Mouse (Mus musculus): ENCODE measurements around the gene Sar1a. TPM values are rescaled to one million over a fixed set of nuclear protein-coding genes. Genes with fewer than 3 reads are reported as not detected.

Sar1a gene
- polyA plus RNA-seq (2015; fragmentation: Nextera tagmentation; extraction: Ambion mirVana) = 232 and 247 TPM in 2 replicates

GRCm38 (mm10) chr10:61680015-61680913 lies at the start of gene Sar1a:
Gene Sar1a, plus strand, starts transcription at chr10:61680299.
- WGBS = under 1% methylated on average over 84 of the region's 84 CpGs
- Histone ChIP-seq H3K4me3 (replicated peaks; ENCODE audit: low read length) (peak within 1 kb of the TSS; percentile 94), H3K36me3 (ENCODE audit: control insufficient read depth, insufficient read depth, low read length) (0 out of 2 replicates have a peak, but pooled peaks cover 1% of the 10 kb centered on the region), H3K9me3 (replicated peaks; ENCODE audit: control insufficient read depth, low read length) (no peaks in the 10 kb centered on the region), H3K27me3 (ENCODE audit: control insufficient read depth, insufficient read depth, low read length) (no peaks in the 10 kb centered on the region), H3K4me2 (ENCODE audit: low read depth, low read length) (peak within 1 kb of the TSS; percentile 78), H3K4me1 (ENCODE audit: control insufficient read depth, insufficient read depth, low read length) (peaks cover 11% of the 10 kb centered on the region), H3K9ac (ENCODE audit: low read length) (peak within 1 kb of the TSS; percentile 99), H3K27ac (ENCODE audit: low read length) (peak within 1 kb of the TSS; percentile 91)
- ATAC-seq (ENCODE audit: insufficient read depth, low FRiP score) = peak; percentile 100

DNA sequence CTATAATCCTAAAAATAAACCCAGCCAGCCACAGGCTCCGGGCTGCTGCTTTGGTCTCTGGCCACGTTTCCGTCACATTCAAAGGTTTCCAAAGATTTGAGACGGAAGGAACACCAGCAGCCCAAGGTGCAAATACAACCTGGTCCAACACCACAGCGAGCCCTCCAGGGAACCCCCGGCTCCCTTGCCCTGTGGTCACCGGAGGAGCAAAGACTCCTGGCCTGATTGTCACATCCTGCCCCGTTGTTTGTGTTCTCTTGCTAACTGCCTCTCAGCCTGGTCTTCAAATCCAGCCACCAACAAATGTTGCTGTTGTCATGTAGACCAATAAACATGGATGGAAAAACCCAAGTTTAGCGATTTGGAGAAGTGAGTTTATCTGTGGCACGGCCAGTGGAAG lies 47.7 kb upstream of the Sar1a start:
- no peak overlapping the region for H3K4me3 ChIP-seq (replicated peaks; ENCODE audit: low read length)
- WGBS = 63% methylated on average over 10 of the region's 10 CpGs
- no peaks in the 10 kb centered on the region for H3K9me3 ChIP-seq (replicated peaks; ENCODE audit: control insufficient read depth, low read length)
- no peaks in the 10 kb centered on the region for H3K4me1 ChIP-seq (ENCODE audit: control insufficient read depth, insufficient read depth, low read length)
- H3K27ac ChIP-seq (ENCODE audit: low read length) = no peak overlapping the region
- H3K27me3 ChIP-seq (ENCODE audit: control insufficient read depth, insufficient read depth, low read length) = no peaks in the 10 kb centered on the region
- no peak overlapping the region for H3K4me2 ChIP-seq (ENCODE audit: low read depth, low read length)
- no peak for ATAC-seq (ENCODE audit: insufficient read depth, low FRiP score)
- H3K36me3 ChIP-seq (ENCODE audit: control insufficient read depth, insufficient read depth, low read length) = no peaks in the 10 kb centered on the region
- no peak overlapping the region for H3K9ac ChIP-seq (ENCODE audit: low read length)

DNA sequence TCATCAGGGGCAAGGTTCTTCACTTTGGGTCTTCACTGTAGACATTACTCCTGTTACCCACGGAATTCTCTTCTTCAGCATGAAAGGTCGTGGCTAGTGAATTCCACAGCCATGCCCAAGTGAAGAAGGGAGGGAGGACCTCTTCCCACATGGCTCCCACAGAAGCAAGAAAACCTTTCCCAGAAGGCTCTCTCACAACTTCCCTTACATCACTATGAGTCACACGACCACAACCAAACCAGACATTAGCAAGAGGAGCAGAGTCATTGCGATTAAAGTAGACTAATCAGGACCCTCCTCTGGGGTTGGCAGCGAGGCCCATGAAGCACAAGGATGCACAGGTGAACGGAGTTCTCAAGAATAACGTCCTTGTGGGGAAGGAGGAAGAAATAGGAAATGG lies 43.0 kb upstream of the Sar1a start:
- H3K4me2 ChIP-seq (ENCODE audit: low read depth, low read length) = no peak overlapping the region
- no peak overlapping the region for H3K4me3 ChIP-seq (replicated peaks; ENCODE audit: low read length)
- H3K4me1 ChIP-seq (ENCODE audit: control insufficient read depth, insufficient read depth, low read length) = no peaks in the 10 kb centered on the region
- WGBS = 77% methylated on average over 7 of the region's 7 CpGs
- no peaks in the 10 kb centered on the region for H3K36me3 ChIP-seq (ENCODE audit: control insufficient read depth, insufficient read depth, low read length)
- no peaks in the 10 kb centered on the region for H3K9me3 ChIP-seq (replicated peaks; ENCODE audit: control insufficient read depth, low read length)
- no peak for ATAC-seq (ENCODE audit: insufficient read depth, low FRiP score)
- no peak overlapping the region for H3K27ac ChIP-seq (ENCODE audit: low read length)
- H3K9ac ChIP-seq (ENCODE audit: low read length) = no peak overlapping the region
- H3K27me3 ChIP-seq (ENCODE audit: control insufficient read depth, insufficient read depth, low read length) = no peaks in the 10 kb centered on the region

DNA sequence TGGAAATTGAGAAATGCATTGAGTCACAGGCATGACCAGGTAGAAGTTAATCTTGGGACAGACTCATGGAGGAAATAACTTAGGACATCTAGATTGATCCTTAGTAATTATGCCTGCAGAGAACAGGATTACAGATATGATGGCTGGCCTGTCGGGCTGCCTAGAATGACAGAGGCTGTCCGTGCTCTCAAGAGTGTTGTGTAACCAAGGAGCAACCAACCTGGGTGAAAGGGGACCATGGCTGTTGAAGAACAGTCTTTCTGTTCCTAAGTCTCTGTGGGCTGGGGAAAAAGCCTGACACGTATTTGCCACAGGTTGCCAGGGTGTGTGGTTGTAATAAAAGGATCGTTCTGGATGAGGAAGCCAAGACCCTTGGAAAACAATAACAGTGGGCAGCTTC lies 39.7 kb upstream of the Sar1a start:
- 68% methylated on average over 4 of the region's 4 CpGs for WGBS
- Histone ChIP-seq H3K4me1 (ENCODE audit: control insufficient read depth, insufficient read depth, low read length) (no peaks in the 10 kb centered on the region), H3K4me2 (ENCODE audit: low read depth, low read length) (no peak overlapping the region), H3K36me3 (ENCODE audit: control insufficient read depth, insufficient read depth, low read length) (no peaks in the 10 kb centered on the region), H3K27me3 (ENCODE audit: control insufficient read depth, insufficient read depth, low read length) (no peaks in the 10 kb centered on the region), H3K4me3 (replicated peaks; ENCODE audit: low read length) (no peak overlapping the region), H3K9me3 (replicated peaks; ENCODE audit: control insufficient read depth, low read length) (no peaks in the 10 kb centered on the region), H3K27ac (ENCODE audit: low read length) (no peak overlapping the region), H3K9ac (ENCODE audit: low read length) (no peak overlapping the region)
- ATAC-seq (ENCODE audit: insufficient read depth, low FRiP score) = no peak

GRCm38 (mm10) chr10:61646557-61646956 lies 33.5 kb upstream of the Sar1a start:
- no peaks in the 10 kb centered on the region for H3K9me3 ChIP-seq (replicated peaks; ENCODE audit: control insufficient read depth, low read length)
- no peak overlapping the region for H3K4me3 ChIP-seq (replicated peaks; ENCODE audit: low read length)
- no peak overlapping the region for H3K4me2 ChIP-seq (ENCODE audit: low read depth, low read length)
- H3K36me3 ChIP-seq (ENCODE audit: control insufficient read depth, insufficient read depth, low read length) = no peaks in the 10 kb centered on the region
- H3K9ac ChIP-seq (ENCODE audit: low read length) = no peak overlapping the region
- WGBS = 55% methylated on average over 7 of the region's 7 CpGs
- 0 out of 2 replicates have a peak, but pooled peaks cover 4% of the 10 kb centered on the region for H3K4me1 ChIP-seq (ENCODE audit: control insufficient read depth, insufficient read depth, low read length)
- H3K27ac ChIP-seq (ENCODE audit: low read length) = no peak overlapping the region; the same call in 1 of the 2 replicates
- ATAC-seq (ENCODE audit: insufficient read depth, low FRiP score) = peak; percentile 51; the same call in 1 of the 2 replicates
- H3K27me3 ChIP-seq (ENCODE audit: control insufficient read depth, insufficient read depth, low read length) = no peaks in the 10 kb centered on the region

- Histone ChIP-seq H3K27me3 (ENCODE audit: control insufficient read depth, insufficient read depth, low read length) (no peaks in the 10 kb centered on the region), H3K4me1 (ENCODE audit: control insufficient read depth, insufficient read depth, low read length) (0 out of 2 replicates have a peak, but pooled peaks cover 4% of the 10 kb centered on the region), H3K9ac (ENCODE audit: low read length) (peak within 1 kb of the TSS; percentile 81), H3K4me3 (replicated peaks; ENCODE audit: low read length) (peak within 1 kb of the TSS; percentile 75), H3K27ac (ENCODE audit: low read length) (peak within 1 kb of the TSS; percentile 81), H3K4me2 (ENCODE audit: low read depth, low read length) (peak within 1 kb of the TSS; percentile 78), H3K36me3 (ENCODE audit: control insufficient read depth, insufficient read depth, low read length) (no peaks in the 10 kb centered on the region), H3K9me3 (replicated peaks; ENCODE audit: control insufficient read depth, low read length) (no peaks in the 10 kb centered on the region)
- ATAC-seq (ENCODE audit: insufficient read depth, low FRiP score) = peak; percentile 97
- WGBS = 2% methylated on average over 48 of the region's 50 CpGs
Observed at GRCm38 (mm10) chr10:61647790-61648736, 32.0 kb upstream of the Sar1a start, which contains the start of gene Ppa1. Gene Ppa1, plus strand, starts transcription at chr10:61648552.

DNA sequence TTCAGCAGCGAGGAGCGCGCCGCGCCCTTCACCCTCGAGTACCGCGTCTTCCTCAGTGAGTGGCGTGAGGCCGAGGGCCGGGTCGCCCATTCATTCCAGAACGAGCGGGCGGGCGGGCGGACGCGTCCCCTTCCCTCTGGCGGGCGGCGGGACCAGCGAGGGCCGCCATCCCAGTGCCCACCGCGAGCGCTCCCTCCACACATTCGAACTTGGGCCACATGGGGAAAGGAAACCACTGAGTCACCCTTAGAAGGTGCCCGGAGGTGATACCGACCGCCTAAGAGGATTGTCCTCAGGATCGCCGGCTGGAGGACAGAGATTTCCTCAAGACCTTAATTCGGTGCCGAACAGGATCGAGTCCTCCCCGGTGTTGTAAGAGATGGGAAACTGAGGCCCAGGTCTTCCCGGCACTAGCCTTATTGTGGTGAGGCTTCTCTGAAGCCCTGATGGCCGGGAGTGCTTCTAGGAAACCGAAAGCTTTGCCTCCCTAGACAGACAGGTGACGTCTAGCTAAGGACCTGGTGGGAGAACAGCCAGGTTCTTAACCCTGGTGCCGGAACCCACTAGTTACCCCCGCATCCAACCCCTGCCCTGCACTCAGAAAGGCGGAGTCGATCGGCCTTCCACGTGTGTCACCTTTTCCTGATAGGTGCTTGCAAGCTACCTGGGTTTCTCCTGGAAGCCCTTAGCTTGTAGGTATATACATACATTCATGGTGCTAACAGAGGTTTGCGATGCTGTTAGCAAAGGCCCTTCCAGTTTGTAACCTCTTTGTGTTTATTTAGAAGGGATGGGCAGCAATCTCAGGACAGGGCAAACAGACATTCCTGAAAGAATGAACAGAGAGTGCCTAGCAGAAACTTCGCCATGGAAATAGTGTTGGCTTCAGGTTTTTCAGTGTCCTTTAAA lies 31.1 kb upstream of the Sar1a start:
- Histone ChIP-seq H3K4me1 (ENCODE audit: control insufficient read depth, insufficient read depth, low read length) (0 out of 2 replicates have a peak, but pooled peaks cover 4% of the 10 kb centered on the region), H3K36me3 (ENCODE audit: control insufficient read depth, insufficient read depth, low read length) (no peaks in the 10 kb centered on the region), H3K4me3 (replicated peaks; ENCODE audit: low read length) (peak overlapping the region; percentile 75), H3K9ac (ENCODE audit: low read length) (peak overlapping the region; percentile 81), H3K9me3 (replicated peaks; ENCODE audit: control insufficient read depth, low read length) (no peaks in the 10 kb centered on the region), H3K27me3 (ENCODE audit: control insufficient read depth, insufficient read depth, low read length) (no peaks in the 10 kb centered on the region), H3K4me2 (ENCODE audit: low read depth, low read length) (peak overlapping the region; percentile 78), H3K27ac (ENCODE audit: low read length) (peak overlapping the region; percentile 81)
- ATAC-seq (ENCODE audit: insufficient read depth, low FRiP score) = peak; percentile 57; the same call in 1 of the 2 replicates
- 1% methylated on average over 49 of the region's 49 CpGs for WGBS

GRCm38 (mm10) chr10:61654105-61654504 lies 26.0 kb upstream of the Sar1a start:
- Histone ChIP-seq H3K4me1 (ENCODE audit: control insufficient read depth, insufficient read depth, low read length) (no peaks in the 10 kb centered on the region), H3K36me3 (ENCODE audit: control insufficient read depth, insufficient read depth, low read length) (no peaks in the 10 kb centered on the region), H3K9me3 (replicated peaks; ENCODE audit: control insufficient read depth, low read length) (no peaks in the 10 kb centered on the region), H3K9ac (ENCODE audit: low read length) (no peak overlapping the region), H3K4me2 (ENCODE audit: low read depth, low read length) (no peak overlapping the region), H3K27me3 (ENCODE audit: control insufficient read depth, insufficient read depth, low read length) (no peaks in the 10 kb centered on the region), H3K27ac (ENCODE audit: low read length) (no peak overlapping the region), H3K4me3 (replicated peaks; ENCODE audit: low read length) (no peak overlapping the region)
- WGBS = 91% methylated on average over 4 of the region's 4 CpGs
- ATAC-seq (ENCODE audit: insufficient read depth, low FRiP score) = no peak

Data from stomach, embryonic 16.5 days (tissue).